ENCODE assay signal across 24 mouse cellular contexts in the genomic region with DNA sequence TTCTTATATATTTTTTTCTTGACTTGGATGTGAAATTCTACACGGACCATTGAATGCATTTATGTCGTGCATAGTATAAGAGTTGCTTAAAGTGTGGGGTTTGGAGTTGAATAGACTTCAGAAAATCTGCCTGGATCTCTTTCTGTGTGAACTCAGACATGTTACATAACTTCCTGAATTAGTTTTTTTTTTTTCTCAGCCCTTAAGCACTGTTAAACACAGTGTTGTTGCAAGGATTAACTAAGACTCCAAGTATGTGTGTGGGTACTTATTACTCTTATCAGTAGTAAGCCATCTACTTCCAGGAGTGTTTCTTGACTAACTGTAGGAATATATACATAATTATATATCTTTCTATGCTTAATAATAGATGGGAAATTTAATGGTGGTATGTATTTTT. TPM values are rescaled to one million over a fixed set of nuclear protein-coding genes. Genes with fewer than 3 reads are reported as not detected.
DNase-seq lines count a peak whose midpoint lies in the region; ATAC-seq and TF ChIP-seq lines count a peak whose summit lies in the region.
"Had no signal": no experiment of that assay in that cellular context is flagged by ENCODE, and none has a peak within 500 bp of the region (broad histone marks: within the 10 kb centered on the region; RNA-seq: fewer than 3 reads in every experiment).

No protein-coding gene starts in this region.

- no peak overlapping the region for H3K27ac ChIP-seq in lung, postnatal 0 days (ENCODE audit: low read length)
- no peak overlapping the region for H3K27ac ChIP-seq in MEL (ENCODE audit: control insufficient read depth, low read depth, low read length)
- no peak overlapping the region for H3K27ac ChIP-seq in stomach, postnatal 0 days (replicated peaks)
- H3K27ac ChIP-seq: forebrain, embryonic 10.5 days; forebrain, embryonic 13.5 days; hindbrain, embryonic 14.5 days; hindbrain, postnatal 0 days had no signal

- TF ChIP-seq POLR2A in MEL (IDR thresholded peaks at IDR 0.05; ENCODE audit: control insufficient read depth in 1 of 2, insufficient read depth in 1 of 2, low read depth in 1 of 2, low read length in 2 of 2, poor library complexity in 1 of 2): no peak

- peak; percentile 25; the same call in 1 of the 2 replicates for TF ChIP-seq EP300 in lung, postnatal 0 days (IDR thresholded peaks at IDR 0.05)
- TF ChIP-seq EP300 in MEL (IDR thresholded peaks at IDR 0.05; ENCODE audit: low read depth in 1 of 2, low read length in 2 of 2): no peak
- no peak for TF ChIP-seq EP300 in stomach, postnatal 0 days (optimal IDR thresholded peaks at IDR 0.05)

- peak; percentile 72 for DNase-seq in lung, postnatal 0 days (ENCODE audit: low spot score)
- no peak for DNase-seq in lung, postnatal 36 days
- no peak for DNase-seq in MEL (ENCODE audit: low read depth, low spot score)
- no peak for DNase-seq in kidney, postnatal 36 days
- no peak for DNase-seq in stomach, postnatal 0 days (ENCODE audit: low spot score)
- DNase-seq: adrenal gland, adult 8-10 months; adrenal gland, postnatal 25 days; B cell, adult 2 months; cerebellum, adult 11 months; cerebellum, adult 8-10 months; cerebellum, postnatal 10 days; cerebellum, postnatal 36 days; gastrocnemius, postnatal 10 days; gastrocnemius, postnatal 36 days had no signal

- no peaks in the 10 kb centered on the region for H3K27me3 ChIP-seq in lung, postnatal 0 days (replicated peaks; ENCODE audit: insufficient read depth, low read length)
- no peaks in the 10 kb centered on the region for H3K27me3 ChIP-seq in MEL (ENCODE audit: control insufficient read depth in 1 of 2, insufficient read depth in 2 of 2, low read length in 2 of 2)
- no peaks in the 10 kb centered on the region for H3K27me3 ChIP-seq in stomach, postnatal 0 days (ENCODE audit: control insufficient read depth, insufficient read depth, low read length)
- H3K27me3 ChIP-seq: forebrain, embryonic 13.5 days had no signal

- H3K79me2 ChIP-seq in MEL (ENCODE audit: control insufficient read depth, insufficient read depth, low read length, poor library complexity): peaks cover 7% of the 10 kb centered on the region

- H3K9me3 ChIP-seq in lung, postnatal 0 days (ENCODE audit: low read length): no peaks in the 10 kb centered on the region
- no peaks in the 10 kb centered on the region for H3K9me3 ChIP-seq in MEL (replicated peaks; ENCODE audit: insufficient read depth, low read length)
- no peaks in the 10 kb centered on the region for H3K9me3 ChIP-seq in stomach, postnatal 0 days (ENCODE audit: control insufficient read depth, low read length)
- H3K9me3 ChIP-seq: forebrain, embryonic 10.5 days; forebrain, embryonic 13.5 days had no signal

- no peak for TF ChIP-seq RAD21 in MEL (IDR thresholded peaks at IDR 0.05; ENCODE audit: low read depth, low read length)

- H3K9ac ChIP-seq in lung, postnatal 0 days (replicated peaks; ENCODE audit: low read depth): no peak overlapping the region
- no peak overlapping the region for H3K9ac ChIP-seq in MEL (ENCODE audit: control insufficient read depth, low read depth, low read length, poor library complexity, severe bottlenecking)
- no peak overlapping the region for H3K9ac ChIP-seq in stomach, postnatal 0 days (ENCODE audit: low read length)
- H3K9ac ChIP-seq: forebrain, embryonic 13.5 days; hindbrain, embryonic 14.5 days had no signal

- 28% methylated on average over 2 of the region's 2 CpGs for WGBS in lung, postnatal 0 days
- 43% methylated on average over 2 of the region's 2 CpGs for WGBS in stomach, postnatal 0 days

- no peaks in the 10 kb centered on the region for H3K4me1 ChIP-seq in lung, postnatal 0 days (ENCODE audit: insufficient read depth, low read depth, low read length)
- H3K4me1 ChIP-seq in MEL (ENCODE audit: control insufficient read depth in 1 of 2, insufficient read depth in 2 of 2, low read length in 2 of 2): peaks cover 7 to 8% of the 10 kb centered on the region in 2 experiments
- H3K4me1 ChIP-seq in stomach, postnatal 0 days (replicated peaks; ENCODE audit: control insufficient read depth, insufficient read depth): no peaks in the 10 kb centered on the region
- H3K4me1 ChIP-seq: forebrain, embryonic 13.5 days had no signal

- no peak overlapping the region for H3K4me2 ChIP-seq in lung, postnatal 0 days (replicated peaks; ENCODE audit: low read depth, low read length)
- no peak overlapping the region for H3K4me2 ChIP-seq in stomach, postnatal 0 days (replicated peaks; ENCODE audit: low read depth)
- H3K4me2 ChIP-seq: forebrain, embryonic 13.5 days; heart, embryonic 11.5 days; hindbrain, embryonic 14.5 days had no signal

- no peak overlapping the region for H3K4me3 ChIP-seq in lung, postnatal 0 days (ENCODE audit: low read depth, low read length)
- no peak overlapping the region for H3K4me3 ChIP-seq in MEL (ENCODE audit: control insufficient read depth in 1 of 2, insufficient read depth in 1 of 2, low read depth in 2 of 2, low read length in 2 of 2)
- no peak overlapping the region for H3K4me3 ChIP-seq in stomach, postnatal 0 days (ENCODE audit: low read depth, low read length)
- H3K4me3 ChIP-seq: forebrain, embryonic 10.5 days; forebrain, embryonic 13.5 days had no signal

- no peak for TF ChIP-seq CTCF in lung, postnatal 0 days (IDR thresholded peaks at IDR 0.05)
- TF ChIP-seq CTCF in MEL (IDR thresholded peaks at IDR 0.05 in 2 of 3, conservative IDR thresholded peaks at IDR 0.05 in 1 of 3; ENCODE audit: control insufficient read depth in 1 of 3, insufficient read depth in 1 of 3, low read depth in 2 of 3, low read length in 3 of 3, poor library complexity in 1 of 3, severe bottlenecking in 1 of 3): no peak
- TF ChIP-seq CTCF in stomach, postnatal 0 days (IDR thresholded peaks at IDR 0.05; ENCODE audit: low read depth): no peak

- no peak for ATAC-seq in lung, postnatal 0 days
- ATAC-seq in granulocyte monocyte progenitor cell, adult 5-6 weeks (replicated peaks; ENCODE audit: poor library complexity, severe bottlenecking): peak; percentile 25
- ATAC-seq in stomach, postnatal 0 days (ENCODE audit: low FRiP score, low TSS enrichment): no peak
- ATAC-seq: activated CD4-positive, CD25-positive, alpha-beta regulatory T cell, adult 4 months; forebrain, embryonic 13.5 days; forebrain, embryonic 16.5 days; hindbrain, postnatal 0 days; inflammation-experienced regulatory T-cells, adult 6 months; intestine, embryonic 16.5 days had no signal

- no peaks in the 10 kb centered on the region for H3K36me3 ChIP-seq in lung, postnatal 0 days (ENCODE audit: insufficient read depth, low read length)
- H3K36me3 ChIP-seq in MEL (ENCODE audit: control insufficient read depth in 1 of 2, insufficient read depth in 2 of 2, low read length in 2 of 2): peaks cover 0 to 9% of the 10 kb centered on the region in 2 experiments; a peak in 2 of 4 replicates
- no peaks in the 10 kb centered on the region for H3K36me3 ChIP-seq in stomach, postnatal 0 days (ENCODE audit: control insufficient read depth, insufficient read depth, low read length)
- H3K36me3 ChIP-seq: forebrain, embryonic 10.5 days had no signal

TF ChIP-seq in MEL, 35 proteins besides CTCF, POLR2A, EP300 and RAD21:
- TF ChIP-seq SIN3A (IDR thresholded peaks at IDR 0.05; ENCODE audit: low read length): no peak
- TF ChIP-seq ZNF384 (IDR thresholded peaks at IDR 0.05; ENCODE audit: low read depth, low read length): peak; percentile 64

RNA-seq across cellular contexts. Expression of gene Tet2, which starts 3.7 kb away (rescaled TPM):
- polyA plus RNA-seq in lung, postnatal 0 days (2015; fragmentation: Nextera tagmentation; extraction: Ambion mirVana): 14.6 and 16.1 TPM in 2 replicates
- total RNA-seq in MEL (2012; rRNA removed): 6.8 and 9.4 TPM in 2 replicates
- polyA plus RNA-seq in MEL (2012; ENCODE audit: insufficient read depth in 1 of 2, insufficient read length in 2 of 2, low read depth in 1 of 2, low replicate concordance in 2 of 2, missing spikeins in 1 of 2): 100 to 1,000 TPM in 1 of 2 experiments, 10 to 100 TPM in 1; 10.9 to 101 TPM
- 79.7 and 95.8 TPM in 2 replicates for total RNA-seq in granulocyte monocyte progenitor cell, adult 5-6 weeks (2014; fragmentation: Nextera tagmentation)
- 60.2 and 63.6 TPM in 2 replicates for total RNA-seq in granulocyte monocyte progenitor cell, adult 5-6 weeks (2017)
- 11.2 and 12.9 TPM in 2 replicates for polyA plus RNA-seq in stomach, postnatal 0 days (2015; fragmentation: Nextera tagmentation; extraction: Ambion mirVana)
